Mouse (Mus musculus) MEL (cell line): ENCODE measurements around the gene Axin2. TPM values are rescaled to one million over a fixed set of nuclear protein-coding genes. Genes with fewer than 3 reads are reported as not detected.

ENCODE experiments used
- DNase-seq: peaks from one replicate; pipeline ENCODE4 v3.0.0; 2011; ENCODE audit warnings: low read depth, low spot score
- H3K27ac ChIP-seq: 2 replicates; pipeline ENCODE4 v1.5.1; 2012; ENCODE audit warnings: low read depth, mild to moderate bottlenecking, control low read depth, low read length, moderate library complexity; ENCODE audit not compliant: control insufficient read depth
- H3K27me3 ChIP-seq, 2 experiments: fragments of 150-350 bp in 1 of 2; sonication (generic) in 1 of 2; 2 replicates each; pipeline ENCODE4 v1.6.1; 2012; ENCODE audit warnings: low read length in 2 of 2, mild to moderate bottlenecking in 2 of 2, improper control_type of control experiment in 1 of 2, moderate library complexity in 1 of 2; ENCODE audit not compliant: insufficient read depth in 2 of 2, control insufficient read depth in 1 of 2
- H3K36me3 ChIP-seq, 2 experiments: 2 replicates each; pipeline ENCODE4 v1.6.1; 2012 to 2014; ENCODE audit warnings: low read length in 2 of 2, improper control_type of control experiment in 1 of 2, inconsistent platforms in 1 of 2, mild to moderate bottlenecking in 1 of 2; ENCODE audit not compliant: insufficient read depth in 2 of 2, control insufficient read depth in 1 of 2
- H3K4me1 ChIP-seq, 2 experiments: fragments of 150-350 bp in 1 of 2; sonication (generic) in 1 of 2; 2 replicates each; pipeline ENCODE4 v1.6.1; 2012; ENCODE audit warnings: low read length in 2 of 2, improper control_type of control experiment in 1 of 2, mild to moderate bottlenecking in 1 of 2; ENCODE audit not compliant: insufficient read depth in 2 of 2, control insufficient read depth in 1 of 2
- H3K4me3 ChIP-seq, 2 experiments: fragments of 150-350 bp in 1 of 2; sonication (generic) in 1 of 2; 2 replicates each; pipeline ENCODE4 v1.5.1; 2012; ENCODE audit warnings: low read depth in 2 of 2, low read length in 2 of 2, mild to moderate bottlenecking in 2 of 2, moderate library complexity in 2 of 2, control low read depth in 1 of 2, improper control_type of control experiment in 1 of 2; ENCODE audit not compliant: control insufficient read depth in 1 of 2, insufficient read depth in 1 of 2
- H3K79me2 ChIP-seq: 2 replicates; pipeline ENCODE4 v1.6.1; 2012; ENCODE audit warnings: mild to moderate bottlenecking, low read length, moderate library complexity; ENCODE audit not compliant: control insufficient read depth, poor library complexity, insufficient read depth
- H3K9ac ChIP-seq: 2 replicates; pipeline ENCODE4 v1.6.1; 2012; ENCODE audit warnings: low read depth, mild to moderate bottlenecking, control low read depth, low read length, moderate library complexity; ENCODE audit not compliant: control insufficient read depth, poor library complexity, severe bottlenecking
- H3K9me3 ChIP-seq: fragments of 150-350 bp; sonication (generic); replicated peaks from 2 replicates; pipeline ENCODE4 v1.6.1; 2012; ENCODE audit warnings: mild to moderate bottlenecking, low read length, improper control_type of control experiment, moderate library complexity; ENCODE audit not compliant: insufficient read depth
- BHLHE40 ChIP-seq: IDR thresholded peaks from 2 replicates; pipeline ENCODE4 v1.6.1; 2012; ENCODE audit warnings: low read depth, mild to moderate bottlenecking, inconsistent platforms, low read length, improper control_type of control experiment, borderline replicate concordance
- CHD2 ChIP-seq: IDR thresholded peaks from 2 replicates; pipeline ENCODE4 v1.6.1; 2011; ENCODE audit warnings: low read length, improper control_type of control experiment
- E2F4 ChIP-seq: IDR thresholded peaks from 2 replicates; pipeline ENCODE4 v1.6.1; 2011; ENCODE audit warnings: low read depth, low read length, improper control_type of control experiment, borderline replicate concordance
- ETS1 ChIP-seq: IDR thresholded peaks from 2 replicates; pipeline ENCODE4 v1.6.1; 2012; ENCODE audit warnings: low read depth, mild to moderate bottlenecking, inconsistent platforms, low read length, improper control_type of control experiment, moderate library complexity
- JUND ChIP-seq: IDR thresholded peaks from 2 replicates; pipeline ENCODE4 v1.6.1; 2011; ENCODE audit warnings: low read depth, mild to moderate bottlenecking, improper control_type of control experiment, low read length
- MAFK ChIP-seq: IDR thresholded peaks from 2 replicates; pipeline ENCODE4 v1.6.1; 2011; ENCODE audit warnings: low read depth, mild to moderate bottlenecking, low read length, improper control_type of control experiment, borderline replicate concordance
- MXI1 ChIP-seq: IDR thresholded peaks from 2 replicates; pipeline ENCODE4 v1.6.1; 2011; ENCODE audit warnings: mild to moderate bottlenecking, low read depth, low read length, improper control_type of control experiment
- NELFE ChIP-seq: IDR thresholded peaks from 2 replicates; pipeline ENCODE4 v1.6.1; 2011; ENCODE audit warnings: low read depth, low read length, improper control_type of control experiment
- NRF1 ChIP-seq: IDR thresholded peaks from 2 replicates; pipeline ENCODE4 v1.6.1; 2014; ENCODE audit warnings: low read depth, mild to moderate bottlenecking, inconsistent platforms, low read length, improper control_type of control experiment, moderate library complexity; ENCODE audit not compliant: poor library complexity, insufficient read depth, severe bottlenecking
- POLR2A ChIP-seq, 2 experiments: IDR thresholded peaks; 2 replicates each; pipeline ENCODE4 v1.6.1; 2011 to 2012; ENCODE audit warnings: low read length in 2 of 2, mild to moderate bottlenecking in 2 of 2, control low read depth in 1 of 2, improper control_type of control experiment in 1 of 2, low read depth in 1 of 2, moderate library complexity in 1 of 2; ENCODE audit not compliant: control insufficient read depth in 1 of 2, insufficient read depth in 1 of 2, poor library complexity in 1 of 2
- POLR2AphosphoS5 ChIP-seq: IDR thresholded peaks from 2 replicates; pipeline ENCODE4 v1.6.1; 2012; ENCODE audit warnings: low read depth, borderline replicate concordance, mild to moderate bottlenecking, inconsistent platforms, low read length, moderate library complexity, mixed read lengths
- SIN3A ChIP-seq: IDR thresholded peaks from 2 replicates; pipeline ENCODE4 v1.6.1; 2012; ENCODE audit warnings: low read length, improper control_type of control experiment, inconsistent platforms
- TAL1 ChIP-seq: IDR thresholded peaks from 2 replicates; pipeline ENCODE4 v1.6.1; 2012; ENCODE audit warnings: mild to moderate bottlenecking, inconsistent platforms, low read length, moderate library complexity, mixed read lengths
- TCF12 ChIP-seq: IDR thresholded peaks from 2 replicates; pipeline ENCODE4 v1.6.1; 2014; ENCODE audit warnings: low read depth, mild to moderate bottlenecking, inconsistent platforms, low read length, improper control_type of control experiment, moderate library complexity
- UBTF ChIP-seq: IDR thresholded peaks from 2 replicates; pipeline ENCODE4 v1.6.1; 2012; ENCODE audit warnings: low read depth, mild to moderate bottlenecking, inconsistent platforms, low read length, improper control_type of control experiment, moderate library complexity, borderline replicate concordance; ENCODE audit not compliant: insufficient read depth
- ZC3H11A ChIP-seq: IDR thresholded peaks from 2 replicates; pipeline ENCODE4 v1.6.1; 2012; ENCODE audit warnings: low read depth, mild to moderate bottlenecking, inconsistent platforms, low read length, improper control_type of control experiment
- ZKSCAN1 ChIP-seq: IDR thresholded peaks from 2 replicates; pipeline ENCODE4 v1.6.1; 2012; ENCODE audit warnings: low read depth, mild to moderate bottlenecking, inconsistent platforms, low read length, improper control_type of control experiment, moderate library complexity
- ZNF384 ChIP-seq: IDR thresholded peaks from 2 replicates; pipeline ENCODE4 v1.6.1; 2012; ENCODE audit warnings: low read depth, mild to moderate bottlenecking, inconsistent platforms, low read length, improper control_type of control experiment
- polyA plus RNA-seq, 2 experiments: library from polyadenylated mRNA; stranded (reverse) in 1 of 2; unstranded in 1 of 2; fragments of >175 nt in 1 of 2; fragments of >200 nt in 1 of 2; gene quantifications; 2 replicates each; pipeline versions ENCODE4 v1.2.1 to v1.2.4; 2012; ENCODE audit warnings: low replicate concordance in 2 of 2, low read depth in 1 of 2; ENCODE audit not compliant: insufficient read length in 2 of 2, insufficient read depth in 1 of 2, missing spikeins in 1 of 2
- total RNA-seq: library from RNA; depleted of rRNA; stranded (reverse); fragments of 300-350 nt; gene quantifications from 2 replicates; pipeline ENCODE4 v1.2.3, GENCODE M21; 2012

Gene Axin2
- total and polyA plus RNA-seq, 3 experiments = not detected

GRCm38 (mm10) chr11:108936016-108936792 is 16.1 kb downstream of the Axin2 start:
- Histone ChIP-seq H3K4me1 (no peaks in the 10 kb centered on the region), H3K79me2 (no peaks in the 10 kb centered on the region), H3K27ac (no peak overlapping the region)
- TF ChIP-seq ZC3H11A (no peak), E2F4 (no peak), TCF12 (no peak), CHD2 (no peak), POLR2A (IDR thresholded peaks at IDR 0.05; ENCODE audit: control insufficient read depth in 1 of 2, insufficient read depth in 1 of 2, low read depth in 1 of 2, low read length in 2 of 2, poor library complexity in 1 of 2) (no peak), NELFE (no peak), POLR2AphosphoS5 (no peak), TAL1 (no peak)
- TF ChIP-seq, all 39 proteins: peak for 0
- Histone ChIP-seq H3K36me3 (no peaks in the 10 kb centered on the region), H3K9me3 (no peaks in the 10 kb centered on the region), H3K27me3 (no peaks in the 10 kb centered on the region), H3K9ac (no peak overlapping the region), H3K4me3 (no peak overlapping the region)
- DNase-seq = no peak

DNA sequence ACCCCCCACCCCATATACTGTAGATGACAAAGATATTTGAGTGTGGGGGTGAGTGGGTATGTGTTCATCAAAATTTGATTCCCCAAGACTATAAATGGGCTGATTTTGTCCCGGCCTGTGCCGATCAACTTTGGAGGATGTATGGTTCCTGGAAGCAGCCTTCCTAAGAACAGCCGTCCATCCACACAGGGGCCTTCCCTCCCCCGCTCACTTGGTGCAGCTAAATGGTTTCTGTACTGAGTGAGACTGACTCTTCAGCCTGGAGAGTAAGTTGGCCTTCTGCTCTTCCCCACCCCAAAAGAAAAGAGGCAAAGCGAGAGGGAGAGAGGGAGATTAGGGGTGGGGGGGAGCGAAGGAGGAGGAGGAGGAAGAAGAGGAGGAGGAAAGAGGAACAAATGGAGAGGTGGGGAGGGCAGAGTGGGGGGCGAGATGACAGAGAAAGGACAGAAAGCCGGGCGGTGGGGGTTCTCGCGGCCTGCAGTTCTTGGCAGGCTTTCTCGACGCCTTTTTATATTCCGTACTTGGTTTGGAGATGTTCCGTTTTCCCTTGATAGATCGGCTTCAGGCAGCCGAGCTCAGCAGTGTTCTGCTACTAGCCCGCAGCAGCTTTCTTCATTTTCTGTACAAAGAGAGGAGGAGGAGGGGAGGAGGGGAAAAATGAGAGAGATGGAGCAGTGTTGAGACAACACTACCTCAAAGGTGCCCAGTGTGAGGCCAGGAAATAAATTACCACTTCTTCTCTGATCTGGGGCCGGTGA is 20.7 kb downstream of the Axin2 start:
- TF ChIP-seq ZKSCAN1 (no peak), MAFK (no peak), ZNF384 (no peak), JUND (no peak), POLR2A (IDR thresholded peaks at IDR 0.05; ENCODE audit: control insufficient read depth in 1 of 2, insufficient read depth in 1 of 2, low read depth in 1 of 2, low read length in 2 of 2, poor library complexity in 1 of 2) (no peak), UBTF (no peak), SIN3A (no peak), BHLHE40 (no peak), ETS1 (no peak), CHD2 (no peak), TAL1 (no peak), NRF1 (no peak), MXI1 (no peak)
- DNase-seq = no peak
- Histone ChIP-seq H3K4me3 (no peak overlapping the region), H3K36me3 (no peaks in the 10 kb centered on the region), H3K27me3 (no peaks in the 10 kb centered on the region), H3K4me1 (no peaks in the 10 kb centered on the region), H3K79me2 (no peaks in the 10 kb centered on the region), H3K9me3 (no peaks in the 10 kb centered on the region), H3K9ac (no peak overlapping the region), H3K27ac (no peak overlapping the region)
